Mouse (Mus musculus) ES-E14 (cell line): ENCODE data around the gene Wdr41. TPM values are rescaled to one million over a fixed set of nuclear protein-coding genes. Genes with fewer than 3 reads are reported as not detected.

Experiments
- DNase-seq: peaks from one replicate; pipeline ENCODE4 v3.0.0-alpha.2; 2013; ENCODE audit warnings: low read depth, low spot score
- H3K27ac ChIP-seq: 2 replicates; pipeline ENCODE4 v1.5.1; 2012; ENCODE audit warnings: low read depth, mild to moderate bottlenecking, low read length, moderate library complexity, mixed read lengths; ENCODE audit not compliant: poor library complexity, insufficient read depth, severe bottlenecking
- H3K36me3 ChIP-seq: 2 replicates; pipeline ENCODE4 v1.6.1; 2012; ENCODE audit warnings: mild to moderate bottlenecking, low read length, moderate library complexity, mixed read lengths; ENCODE audit not compliant: control insufficient read depth, poor library complexity, insufficient read depth, severe bottlenecking
- H3K4me1 ChIP-seq, 2 experiments: fragments of 150-350 bp in 1 of 2; sonication (generic) in 1 of 2; 2 replicates each; pipeline ENCODE4 v1.6.1; 2012; ENCODE audit warnings: low read length in 2 of 2, mild to moderate bottlenecking in 1 of 2, mixed read lengths in 1 of 2; ENCODE audit not compliant: control insufficient read depth in 2 of 2, insufficient read depth in 2 of 2, poor library complexity in 1 of 2
- H3K4me3 ChIP-seq, 2 experiments: fragments of 150-350 bp in 1 of 2; sonication (generic) in 1 of 2; 2 replicates each; pipeline ENCODE4 v1.5.1; 2012; ENCODE audit warnings: low read length in 2 of 2, low read depth in 1 of 2, mild to moderate bottlenecking in 1 of 2, mixed read lengths in 1 of 2; ENCODE audit not compliant: insufficient read depth in 1 of 2, poor library complexity in 1 of 2, severe bottlenecking in 1 of 2
- H3K9ac ChIP-seq: 2 replicates; pipeline ENCODE4 v1.6.1; 2012; ENCODE audit warnings: low read depth, mild to moderate bottlenecking, low read length, mixed read lengths; ENCODE audit not compliant: poor library complexity, insufficient read depth, severe bottlenecking
- H3K9me3 ChIP-seq: fragments of 150-350 bp; sonication (generic); 2 replicates; pipeline ENCODE4 v1.6.1; 2012; ENCODE audit warnings: low read depth, mild to moderate bottlenecking, low read length; ENCODE audit not compliant: control insufficient read depth, insufficient read depth
- CHD2 ChIP-seq: IDR thresholded peaks from 2 replicates; pipeline ENCODE4 v1.6.1; 2014; ENCODE audit warnings: mild to moderate bottlenecking, low read depth, low read length, inconsistent platforms
- HCFC1 ChIP-seq: IDR thresholded peaks from 2 replicates; pipeline ENCODE4 v1.6.1; 2012; ENCODE audit warnings: low read length, inconsistent platforms, borderline replicate concordance; ENCODE audit not compliant: insufficient read depth
- MAFK ChIP-seq: IDR thresholded peaks from 2 replicates; pipeline ENCODE4 v1.6.1; 2014; ENCODE audit warnings: mild to moderate bottlenecking, low read depth, low read length, inconsistent platforms; ENCODE audit not compliant: insufficient read depth
- ZC3H11A ChIP-seq: IDR thresholded peaks from 2 replicates; pipeline ENCODE4 v1.6.1; 2012; ENCODE audit warnings: low read depth, mild to moderate bottlenecking, inconsistent platforms, low read length, borderline replicate concordance
- ZNF384 ChIP-seq: IDR thresholded peaks from 2 replicates; pipeline ENCODE4 v1.6.1; 2012; ENCODE audit warnings: low read depth, low read length, inconsistent platforms
- in situ Hi-C, 2 experiments: fragments of 600-800 bp; cut with MboI; formaldehyde crosslinking; loops; one replicate each; pipeline ENCODE4 v1.15.1; 2025; ENCODE audit warnings: low sequenced_read_pairs in 2 of 2, inconsistent platforms in 1 of 2; ENCODE audit not compliant: unreplicated experiment in 2 of 2
- total RNA-seq: library from RNA; depleted of rRNA; stranded (reverse); fragments of 300-350 nt; gene quantifications from 2 replicates; pipeline ENCODE4 v1.2.3, GENCODE M21; 2012

Gene Wdr41
- total RNA-seq, 1 experiment = 8.8 TPM

DNA sequence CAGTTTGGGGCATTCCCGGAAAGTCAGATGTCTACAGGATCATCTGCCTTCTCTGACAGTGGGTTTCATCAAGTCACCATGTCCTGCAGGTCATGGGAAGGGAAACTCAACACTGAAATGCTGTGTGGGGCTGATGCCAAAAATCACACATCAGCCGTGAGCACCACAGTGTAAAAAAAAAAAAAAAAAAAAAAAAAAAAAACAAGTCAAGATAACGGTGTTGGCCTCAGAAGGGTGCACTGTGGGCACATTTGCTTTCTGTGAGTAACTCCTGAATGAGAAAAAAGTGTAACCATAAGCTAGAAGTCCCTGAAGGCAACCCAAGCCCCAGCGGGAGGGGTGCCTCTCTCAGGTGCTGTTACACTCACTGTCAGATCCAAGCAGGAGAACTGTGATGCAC is 74.3 kb downstream of the Wdr41 start:
- TF ChIP-seq CHD2 = no peak
- TF ChIP-seq ZNF384 = peak; percentile 47; the same call in 1 of the 2 replicates
- no peak overlapping the region for H3K9ac ChIP-seq
- H3K4me1 ChIP-seq = no peaks in the 10 kb centered on the region
- no peak overlapping the region for H3K4me3 ChIP-seq
- no peaks in the 10 kb centered on the region for H3K36me3 ChIP-seq
- H3K9me3 ChIP-seq = no peaks in the 10 kb centered on the region
- no peak for DNase-seq
- in situ Hi-C loops = no loop called here
- H3K27ac ChIP-seq = no peak overlapping the region

DNA sequence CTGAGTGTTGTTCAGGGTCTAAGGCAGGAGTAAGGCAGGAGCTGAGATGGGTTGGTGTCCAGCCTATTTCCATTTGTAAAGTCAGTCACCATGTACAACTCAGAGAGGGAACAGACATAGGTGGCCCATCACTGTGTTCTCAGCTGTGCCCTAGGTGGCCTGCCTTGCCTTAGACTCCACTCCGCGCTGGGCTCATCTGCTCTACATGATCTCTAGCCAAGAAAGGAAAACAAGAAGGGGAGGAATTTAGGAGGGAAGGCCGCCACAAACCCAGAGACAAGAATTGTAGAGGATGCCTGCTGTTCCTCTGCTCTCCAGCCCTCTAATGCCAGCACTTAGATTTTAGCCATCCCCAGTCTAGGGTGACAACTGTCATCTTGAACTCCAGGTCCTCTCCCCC is 76.3 kb downstream of the Wdr41 start:
- DNase-seq = no peak
- TF ChIP-seq CHD2 (no peak), MAFK (no peak), ZC3H11A (no peak), ZNF384 (no peak), HCFC1 (no peak)
- Histone ChIP-seq H3K4me1 (no peaks in the 10 kb centered on the region), H3K36me3 (no peaks in the 10 kb centered on the region), H3K9ac (no peak overlapping the region), H3K27ac (no peak overlapping the region), H3K9me3 (no peaks in the 10 kb centered on the region), H3K4me3 (no peak overlapping the region)
- in situ Hi-C loops = no loop called here

DNA sequence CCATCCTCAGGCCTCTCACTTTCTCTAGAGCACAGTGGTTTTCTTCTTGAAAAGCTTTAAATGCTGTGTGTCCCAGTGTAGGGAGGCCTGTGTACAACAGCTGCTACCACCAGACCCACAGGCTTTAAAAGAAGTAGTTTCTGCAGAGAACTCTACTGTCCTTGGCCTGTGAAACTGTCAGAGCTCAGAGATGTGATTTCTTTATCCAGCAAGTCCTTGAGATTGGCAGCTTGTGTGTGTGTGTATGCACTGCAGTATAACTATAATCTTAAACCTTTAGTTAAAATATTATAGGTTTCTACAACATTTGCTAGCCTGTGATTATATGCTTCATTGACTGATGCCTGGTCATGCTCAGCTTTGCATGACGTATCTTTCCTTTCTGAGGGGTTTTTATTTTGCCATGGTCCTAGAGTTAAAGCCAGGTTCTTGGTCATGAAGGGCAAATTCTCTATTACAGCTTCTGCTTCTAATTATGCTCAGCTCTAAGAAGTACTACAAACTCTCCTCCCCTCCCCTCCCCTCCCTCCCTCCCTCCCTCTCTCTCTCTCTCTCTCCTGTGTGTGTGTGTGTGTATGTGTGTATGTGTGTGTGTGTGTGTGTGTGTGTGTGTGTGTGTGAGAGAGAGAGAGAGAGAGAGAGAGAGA is 79.7 kb downstream of the Wdr41 start:
- H3K27ac ChIP-seq = no peak overlapping the region
- in situ Hi-C loops = no loop called here
- TF ChIP-seq ZNF384 = no peak
- no peak for TF ChIP-seq MAFK
- H3K4me3 ChIP-seq = no peak overlapping the region
- DNase-seq = no peak
- H3K36me3 ChIP-seq = no peaks in the 10 kb centered on the region
- H3K9ac ChIP-seq = no peak overlapping the region
- H3K9me3 ChIP-seq = no peaks in the 10 kb centered on the region
- H3K4me1 ChIP-seq = no peaks in the 10 kb centered on the region

DNA sequence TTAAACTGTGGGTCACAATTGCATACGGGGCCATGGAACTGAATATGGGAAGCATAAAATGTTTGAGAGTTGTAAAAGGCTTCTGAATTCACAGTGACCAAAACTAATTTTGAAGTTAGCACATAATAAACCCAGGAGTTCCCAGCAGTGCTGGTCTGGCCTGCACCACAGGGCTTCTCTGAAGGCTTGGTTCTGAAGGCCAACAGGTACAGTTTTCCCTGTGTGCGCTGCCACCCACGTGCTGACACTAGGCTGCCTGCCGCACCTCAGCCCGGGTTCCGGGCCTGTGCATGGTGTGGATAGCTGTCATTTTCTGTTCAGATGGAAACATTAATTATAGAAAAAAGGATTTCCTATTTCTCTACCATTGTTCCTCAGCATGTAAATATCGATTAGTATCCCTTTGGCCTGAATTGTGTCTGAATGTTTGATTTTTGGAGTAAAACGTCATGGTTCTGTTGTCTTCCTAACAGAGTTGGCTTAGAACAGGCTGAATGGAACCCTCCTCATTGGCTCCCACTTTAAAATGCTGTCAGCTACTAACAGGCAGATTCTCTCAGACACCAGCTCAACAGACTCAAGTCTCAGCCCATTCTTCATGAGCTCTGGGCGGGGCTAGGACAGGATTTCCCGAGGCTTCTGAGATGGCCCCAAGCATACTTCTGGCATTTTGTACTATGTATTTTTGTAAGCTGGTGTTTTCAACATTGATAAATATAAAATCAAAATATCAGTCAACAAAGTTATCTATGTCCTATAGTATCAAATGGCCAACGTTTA is 80.5 kb downstream of the Wdr41 start:
- Histone ChIP-seq H3K4me1 (no peaks in the 10 kb centered on the region), H3K4me3 (no peak overlapping the region), H3K9me3 (no peaks in the 10 kb centered on the region), H3K9ac (no peak overlapping the region), H3K36me3 (no peaks in the 10 kb centered on the region), H3K27ac (no peak overlapping the region)
- no peak for DNase-seq
- in situ Hi-C loops = no loop called here
- TF ChIP-seq HCFC1 (no peak), ZC3H11A (no peak), ZNF384 (no peak), MAFK (no peak), CHD2 (no peak)

DNA sequence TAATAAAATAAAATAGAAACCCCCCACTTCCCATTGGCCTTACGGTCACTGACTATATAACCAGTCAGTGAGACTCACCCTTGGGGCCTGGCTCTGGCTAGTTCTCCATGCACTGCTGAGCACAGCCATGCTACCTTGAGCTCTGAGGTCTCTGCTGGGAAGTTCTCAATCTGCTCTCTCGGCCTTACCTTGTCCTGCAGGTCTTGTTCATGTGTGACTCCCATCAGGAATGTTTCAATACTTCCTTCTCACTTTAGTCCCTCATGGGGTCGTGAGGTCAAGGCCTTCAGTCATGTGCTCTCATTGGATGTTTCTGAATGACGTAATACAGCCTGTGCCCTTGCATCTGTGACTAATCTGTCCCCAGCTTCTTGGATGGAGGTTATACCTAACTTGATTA is 82.7 kb downstream of the Wdr41 start:
- H3K4me1 ChIP-seq = no peaks in the 10 kb centered on the region
- DNase-seq = no peak
- no peaks in the 10 kb centered on the region for H3K36me3 ChIP-seq
- no peak overlapping the region for H3K4me3 ChIP-seq
- in situ Hi-C loops = no loop called here
- H3K9me3 ChIP-seq = no peaks in the 10 kb centered on the region
- H3K9ac ChIP-seq = no peak overlapping the region
- TF ChIP-seq MAFK = no peak
- no peak for TF ChIP-seq HCFC1
- no peak overlapping the region for H3K27ac ChIP-seq
